Mouse (Mus musculus) CH12F3 (cell line): ENCODE measurements around the gene Rfx4.

ENCODE experiments used
- in situ Hi-C: fragments of 300-500 bp; cut with MboI; formaldehyde crosslinking; loops from 2 replicates; pipeline ENCODE4 v1.14.3; 2020; ENCODE audit warnings: low sequenced_read_pairs

Rfx4 gene

DNA sequence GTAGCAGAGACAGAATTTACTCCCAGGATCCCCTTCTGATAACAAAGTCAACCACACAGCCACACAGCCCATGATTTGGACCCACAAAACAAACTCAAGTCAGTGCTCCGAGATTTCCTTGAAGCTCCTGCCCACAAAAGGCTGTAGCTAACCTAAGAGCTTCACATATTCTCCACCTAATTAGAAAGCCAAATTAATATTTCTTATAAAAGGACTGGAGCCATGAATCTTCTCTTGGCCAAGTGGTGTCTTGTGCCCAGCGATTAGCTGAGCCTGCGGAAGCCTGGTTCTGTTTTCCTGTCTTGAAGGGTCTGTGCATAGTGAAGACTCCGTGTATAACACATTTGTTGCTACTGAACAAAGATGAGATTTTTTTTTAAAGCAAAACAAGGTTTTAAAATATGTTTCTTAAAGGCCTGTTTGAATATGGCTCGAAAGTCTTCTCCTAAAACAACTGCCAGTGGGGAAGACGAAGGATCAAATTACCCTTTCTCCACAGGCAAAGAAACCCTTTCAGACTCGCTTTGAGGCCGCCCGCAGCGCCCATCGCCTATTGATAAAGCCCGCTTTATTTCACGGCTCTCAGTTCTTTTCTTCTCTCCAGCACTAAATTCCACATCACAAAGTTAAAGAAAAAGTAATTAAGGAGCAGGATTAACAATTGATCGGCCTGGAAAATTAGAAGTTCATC, 103.1 kb downstream of the Rfx4 start:
- in situ Hi-C loops = no loop called here

DNA sequence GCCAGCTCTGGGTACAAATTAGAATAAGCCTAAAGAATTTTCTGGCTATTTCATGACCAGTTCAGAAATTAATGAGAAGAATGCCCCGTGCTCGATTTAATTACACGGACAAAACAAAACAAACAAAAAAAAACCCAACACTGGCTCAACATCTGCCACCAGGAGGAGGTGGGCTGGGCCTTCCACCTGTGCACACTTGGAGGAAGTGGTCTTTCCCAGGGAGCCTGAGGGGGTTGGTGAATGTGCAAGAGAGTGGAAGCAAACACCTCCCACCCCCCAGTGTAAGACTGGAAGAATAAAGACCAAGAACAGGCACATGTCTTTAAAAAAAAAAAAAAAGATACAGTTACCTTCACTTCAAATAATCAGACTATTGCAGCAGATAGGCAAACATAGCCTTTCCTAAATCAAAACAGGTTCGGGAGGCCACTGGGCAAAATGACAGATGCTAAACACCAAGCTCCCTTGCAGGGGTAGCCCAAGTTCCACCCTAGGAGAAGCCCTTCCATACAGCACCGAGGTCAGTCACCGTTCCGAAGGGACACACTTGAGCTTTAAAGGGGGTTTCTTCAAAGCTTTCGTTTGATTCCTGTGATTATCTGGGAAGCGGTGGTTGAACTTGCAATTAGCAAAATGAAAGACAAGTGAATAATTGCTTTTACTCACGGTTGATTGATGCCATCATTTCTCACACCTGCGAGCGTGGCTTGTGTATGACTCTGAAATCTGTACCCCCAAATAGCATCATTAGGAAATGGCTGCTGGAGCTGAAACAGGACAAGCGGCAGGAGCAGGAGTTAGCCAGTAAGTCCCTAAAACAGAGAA, 103.9 kb downstream of the Rfx4 start:
- in situ Hi-C loops = no loop called here

- in situ Hi-C loops = no loop called here
Measured at GRCm38 (mm10) chr10:84863488-84863887, 107.6 kb downstream of the Rfx4 start.

DNA sequence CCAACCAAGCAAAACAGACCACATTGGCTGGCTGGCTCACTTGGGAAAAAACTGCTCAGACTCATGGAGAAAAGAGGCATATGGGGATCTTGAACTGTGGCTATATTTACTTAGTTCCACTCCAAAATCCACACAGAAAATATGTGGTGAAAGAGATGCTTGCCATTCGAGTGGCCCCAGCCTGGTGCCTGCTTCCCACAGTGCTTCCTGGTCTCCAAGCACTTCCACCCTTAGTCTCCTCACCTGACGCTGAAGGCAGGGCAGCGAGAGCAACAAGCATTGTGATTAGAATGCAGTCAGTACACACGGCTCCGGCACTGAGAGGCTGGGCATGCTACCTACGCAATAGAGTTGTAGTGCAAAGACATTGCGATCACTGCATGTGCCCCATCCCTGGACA, 111.7 kb downstream of the Rfx4 start:
- in situ Hi-C loops = no loop called here

DNA sequence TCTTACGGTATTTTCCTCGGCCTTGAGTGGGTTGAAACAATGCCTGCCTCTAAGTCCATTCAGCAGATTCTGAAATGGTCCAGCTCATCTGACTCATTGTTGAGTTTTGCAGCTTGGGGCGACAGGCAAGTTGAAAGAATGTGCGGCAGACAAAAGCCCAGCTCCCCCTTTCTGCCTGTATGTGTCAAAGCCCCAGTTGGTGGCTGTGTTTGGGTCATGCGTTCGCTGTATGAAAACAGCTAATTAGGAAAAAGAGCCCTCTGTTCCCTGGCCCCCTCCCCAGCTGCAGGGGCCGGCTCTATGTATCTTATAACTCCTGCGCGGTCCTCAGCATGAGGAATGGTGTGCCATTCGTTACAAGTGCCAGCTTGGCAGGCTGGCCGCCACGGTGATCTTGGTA, 115.4 kb downstream of the Rfx4 start:
- in situ Hi-C loops = no loop called here

DNA sequence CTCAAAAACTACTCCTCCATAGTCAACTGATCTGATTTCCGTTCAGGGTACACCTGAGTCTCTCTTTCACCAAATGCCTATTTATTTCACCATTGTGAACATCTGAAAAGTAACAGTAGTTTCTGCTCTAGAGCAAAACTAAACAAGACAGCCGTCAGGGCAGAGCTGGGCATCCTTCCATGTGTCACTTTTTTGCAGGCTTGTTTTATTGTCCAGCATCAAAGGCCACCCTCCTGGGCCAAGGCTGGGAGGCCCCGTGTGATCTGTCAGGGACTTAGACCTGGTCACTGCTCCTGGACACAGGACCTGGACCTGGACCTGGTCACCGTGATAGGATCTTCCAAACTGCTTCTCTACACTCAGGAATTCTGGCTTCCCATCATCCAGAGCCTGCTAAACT, 116.1 kb downstream of the Rfx4 start:
- in situ Hi-C loops = no loop called here

DNA sequence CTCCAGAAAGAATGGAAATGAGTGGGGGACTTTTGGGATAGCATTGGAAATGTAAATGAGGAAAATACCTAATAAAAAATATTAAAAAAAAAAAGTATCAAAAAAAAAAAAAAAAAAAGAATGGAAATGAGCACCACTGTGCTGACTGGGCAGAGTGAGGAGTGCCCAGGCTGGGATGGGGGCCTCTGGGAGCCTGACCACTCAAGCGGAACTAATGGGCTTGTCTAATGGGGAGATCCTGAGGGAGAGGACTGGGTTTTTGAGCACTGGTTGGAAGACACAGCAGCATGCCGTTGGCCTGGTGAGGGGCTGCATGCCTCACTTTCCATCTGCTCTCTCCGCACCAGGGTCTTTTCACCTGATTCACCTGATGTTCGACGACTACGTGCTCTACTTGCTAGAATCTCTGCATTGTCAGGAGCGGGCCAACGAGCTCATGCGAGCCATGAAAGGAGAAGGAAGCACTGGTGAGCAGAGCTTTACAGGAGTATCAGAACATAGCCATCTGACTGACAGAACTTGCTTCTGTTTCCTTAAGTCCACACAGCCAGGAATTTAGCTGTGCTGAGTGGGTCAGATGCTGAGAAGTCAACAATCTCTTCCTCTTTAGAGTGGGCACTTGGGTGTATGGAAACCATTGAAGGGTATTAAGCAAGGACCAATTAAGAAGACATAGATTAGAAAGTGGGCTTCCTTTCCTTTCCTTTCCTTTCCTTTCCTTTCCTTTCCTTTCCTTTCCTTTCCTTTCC, 124.1 kb downstream of the Rfx4 start:
- in situ Hi-C loops = no loop called here

DNA sequence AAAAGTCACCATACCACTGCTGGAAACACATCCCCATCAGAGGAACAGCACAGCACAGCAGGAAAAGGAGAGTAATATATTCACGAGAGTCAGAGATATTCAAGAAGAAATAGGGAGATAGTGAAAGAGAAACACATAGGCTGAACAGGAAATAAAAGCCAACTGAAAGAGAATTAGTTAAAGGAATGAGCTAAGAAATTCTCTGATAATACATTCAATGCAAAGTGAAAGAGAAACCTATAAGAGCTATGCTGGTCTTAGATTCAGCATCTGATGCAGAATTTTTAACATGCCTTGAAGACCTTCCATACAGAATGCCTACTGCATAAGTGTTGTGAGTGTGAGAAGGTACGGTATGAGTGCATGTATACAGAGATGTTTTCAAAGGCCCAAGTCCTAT, 126.7 kb downstream of the Rfx4 start:
- in situ Hi-C loops = no loop called here

- in situ Hi-C loops = no loop called here
Measured at GRCm38 (mm10) chr10:84885341-84885884, 129.6 kb downstream of the Rfx4 start.

DNA sequence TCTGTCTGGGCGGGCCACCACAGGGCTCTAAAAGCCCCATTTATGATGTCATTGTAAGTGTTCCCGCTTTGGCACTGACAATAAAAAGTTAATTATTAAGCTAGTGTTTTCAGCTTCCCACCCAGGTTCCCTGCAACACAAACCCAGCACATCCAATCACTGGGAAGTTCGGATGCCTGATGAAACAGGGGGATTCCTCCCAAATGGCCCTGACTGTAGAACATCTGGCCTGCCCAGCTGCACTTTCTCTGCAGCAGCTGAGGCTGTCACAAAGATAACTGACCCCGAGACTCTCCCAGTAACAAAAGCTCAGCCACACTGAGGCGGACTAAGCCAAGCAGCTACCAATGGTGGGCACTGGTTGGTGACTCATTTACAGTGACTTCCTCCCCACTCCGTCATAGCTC, 130.4 kb downstream of the Rfx4 start:
- in situ Hi-C loops = no loop called here

GRCm38 (mm10) chr10:84886785-84887184, 130.9 kb downstream of the Rfx4 start:
- in situ Hi-C loops = no loop called here

DNA sequence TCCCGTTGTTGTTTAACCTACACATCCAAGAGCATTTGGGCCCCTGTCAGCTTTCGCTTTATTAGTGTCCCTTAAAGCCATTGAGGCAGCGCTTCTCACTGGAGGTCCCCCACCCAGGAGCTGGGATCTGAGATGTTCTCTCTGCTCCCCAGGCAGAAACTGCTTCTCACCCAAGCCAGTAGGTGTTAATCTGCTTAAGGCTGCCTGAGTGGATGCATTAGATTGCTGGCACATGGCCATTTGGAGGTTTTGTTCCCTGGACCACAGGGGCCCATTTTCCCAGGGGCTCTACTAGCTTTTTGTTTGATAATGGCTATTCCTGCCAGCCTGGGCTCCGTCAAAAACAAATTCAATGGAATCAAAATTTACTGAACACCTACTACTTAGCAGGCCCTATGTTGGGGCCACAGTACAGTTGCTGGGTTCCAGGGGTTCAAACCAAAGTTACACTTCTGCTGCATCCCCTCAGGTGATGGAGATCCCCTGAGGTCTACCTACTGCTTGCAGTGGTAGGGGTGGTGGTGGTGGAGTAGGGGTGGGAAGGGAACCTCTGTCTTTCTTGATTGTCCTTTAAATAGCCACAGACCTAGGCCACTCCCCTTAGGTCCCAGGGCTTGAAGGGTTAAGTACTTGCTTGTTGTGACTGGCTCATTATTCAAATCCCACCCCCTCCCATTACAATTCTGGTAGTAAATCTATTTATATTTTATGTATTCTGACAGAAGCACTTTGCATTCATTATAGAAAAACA, 133.4 kb downstream of the Rfx4 start:
- in situ Hi-C loops = no loop called here

DNA sequence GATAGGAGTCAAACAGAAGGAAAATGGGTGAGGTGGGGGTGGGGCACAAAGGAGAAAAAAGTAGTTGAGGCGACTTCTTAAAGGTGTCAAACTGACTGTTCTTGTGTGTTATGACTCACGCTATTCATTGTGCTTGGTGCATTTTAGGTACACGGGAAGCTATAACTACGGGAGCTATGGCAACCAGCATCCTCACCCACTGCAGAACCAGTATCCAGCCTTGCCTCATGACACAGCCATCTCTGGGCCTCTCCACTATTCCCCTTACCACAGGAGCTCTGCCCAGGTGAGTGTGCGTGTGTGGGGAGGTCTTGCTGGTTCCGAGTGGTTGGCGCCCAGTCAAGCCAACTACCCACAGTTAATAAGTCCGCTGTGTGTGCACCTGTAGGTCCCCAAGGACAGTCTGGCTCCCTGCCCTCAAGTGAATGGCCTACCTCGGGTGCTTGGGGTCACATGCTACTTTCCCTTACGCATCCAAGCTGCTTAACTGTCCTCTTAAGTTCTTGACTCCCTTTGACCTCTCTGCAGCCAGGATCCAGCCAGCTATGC, 140.0 kb downstream of the Rfx4 start:
- in situ Hi-C loops = no loop called here

- in situ Hi-C loops = no loop called here
Measured at GRCm38 (mm10) chr10:84896941-84897930, 141.4 kb downstream of the Rfx4 start.

- in situ Hi-C loops = no loop called here
Measured at GRCm38 (mm10) chr10:84898144-84898979, 142.5 kb downstream of the Rfx4 start.

DNA sequence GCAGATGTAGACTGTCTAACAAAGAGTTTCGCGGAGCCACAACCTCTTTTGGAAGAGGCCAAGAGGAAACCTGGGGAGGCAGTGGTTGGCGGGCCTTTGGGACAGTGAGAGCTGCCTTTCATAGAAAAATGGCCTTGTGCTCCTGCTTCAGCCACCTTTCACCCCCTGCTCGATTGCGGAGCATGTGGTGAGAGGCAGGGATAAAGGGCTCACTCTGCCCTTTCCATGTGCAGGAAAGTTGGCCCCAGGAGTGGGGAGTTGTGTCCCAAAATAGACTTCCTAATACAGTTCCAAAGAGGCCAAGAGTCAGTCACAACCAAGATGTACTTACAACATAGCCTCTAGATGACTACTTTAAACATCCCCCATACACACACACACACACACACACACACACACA, 145.8 kb downstream of the Rfx4 start:
- in situ Hi-C loops = no loop called here

DNA sequence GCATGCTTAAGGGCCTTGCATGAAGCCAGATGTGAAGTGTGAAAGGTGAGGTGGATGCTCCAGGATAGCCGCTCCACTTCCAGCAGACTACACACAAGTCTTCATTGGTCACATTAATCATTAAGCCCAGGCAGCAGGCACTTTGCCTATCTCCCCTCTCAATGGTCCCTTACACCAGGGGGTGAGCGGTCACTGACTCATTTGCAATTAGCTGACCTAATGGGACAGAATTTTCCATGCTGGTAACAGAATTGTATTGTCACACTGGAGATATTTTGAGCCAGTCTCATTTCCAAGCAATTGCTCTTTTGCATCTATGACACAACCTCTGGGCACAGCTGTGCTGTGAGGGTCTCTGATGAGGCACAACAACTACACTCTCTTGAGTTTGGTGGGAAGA, 146.4 kb downstream of the Rfx4 start:
- in situ Hi-C loops = no loop called here

DNA sequence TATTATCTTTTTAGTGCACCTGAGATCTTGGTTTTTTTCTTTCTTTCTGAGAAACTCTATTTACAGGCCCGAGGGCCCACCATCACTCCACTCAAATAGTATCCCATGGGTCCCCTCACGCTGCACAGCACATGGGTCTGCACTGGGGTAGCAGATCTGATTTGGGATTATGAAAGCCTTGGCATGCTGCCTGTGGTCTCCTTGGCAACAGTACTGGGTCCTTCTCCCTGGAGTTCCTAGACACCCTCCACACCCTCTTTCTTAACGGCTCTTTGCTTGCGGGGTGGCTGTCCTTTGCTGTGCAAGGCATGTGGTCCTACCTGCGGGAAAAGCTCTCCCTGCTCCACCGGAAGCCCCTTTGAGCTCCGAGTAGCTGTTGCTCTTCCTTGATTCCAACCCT, 147.4 kb downstream of the Rfx4 start:
- in situ Hi-C loops = no loop called here
